Mouse (Mus musculus) kidney, adult 2 months (tissue): Measurements from ENCODE around the gene Arhgap19.

ENCODE experiments used
- CTCF ChIP-seq: fragments of 200-500 bp; conservative IDR thresholded peaks from 2 replicates; pipeline ENCODE4 v1.5.1; 2011; ENCODE audit warnings: low read depth, mild to moderate bottlenecking, control low read depth, low read length, moderate library complexity, mixed read lengths; ENCODE audit not compliant: insufficient read depth, insufficient read length
- POLR2A ChIP-seq: fragments of 200-500 bp; IDR thresholded peaks from one replicate; pipeline ENCODE4 v1.6.1; 2011; ENCODE audit warnings: low read depth, low read length, control low read depth

DNA sequence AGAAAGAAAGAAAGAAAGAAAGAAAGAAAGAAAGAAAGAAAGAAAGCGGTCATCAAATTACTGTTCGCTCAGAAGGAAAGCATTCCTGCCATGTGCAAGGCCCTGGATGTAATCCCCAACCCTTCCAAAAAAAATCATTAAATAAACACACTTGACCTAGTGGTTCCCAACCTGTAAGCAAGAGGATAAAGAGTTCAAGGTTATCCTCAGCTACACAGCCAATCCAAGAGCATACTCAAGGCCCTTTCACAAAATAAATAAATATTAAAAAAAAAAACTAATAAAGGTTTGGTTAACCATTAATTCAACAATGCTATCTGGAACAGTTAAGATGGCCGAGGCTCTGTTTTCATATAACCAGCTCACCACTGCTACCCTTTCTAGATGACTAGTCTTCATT is 27.1 kb upstream of the Arhgap19 start:
- TF ChIP-seq CTCF (no peak), POLR2A (no peak)
